Mouse (Mus musculus): ENCODE results near the gene Fbxo7. TPM values are rescaled to one million over a fixed set of nuclear protein-coding genes. Genes with fewer than 3 reads are reported as not detected.
"Not testable (repeated sequence)": the region's sequence is repeated elsewhere in the genome, so short reads cannot be mapped to it uniquely, and the experiment has no call there.

Gene Fbxo7
- polyA plus RNA-seq, 1 experiment from 2014 or later = 20.9 TPM

GRCm38 (mm10) chr10:86017781-86018180 lies 4.0 kb upstream of the Fbxo7 start:
- no peaks in the 10 kb centered on the region for H3K27me3 ChIP-seq
- WGBS = 91% methylated on average over 7 of the region's 7 CpGs
- H3K36me3 ChIP-seq = no peaks in the 10 kb centered on the region
- H3K4me2 ChIP-seq = no peak overlapping the region
- no peak overlapping the region for H3K27ac ChIP-seq (replicated peaks)
- H3K4me3 ChIP-seq = no peak overlapping the region
- H3K4me1 ChIP-seq (replicated peaks) = peaks cover 12% of the 10 kb centered on the region
- H3K9me3 ChIP-seq = no peaks in the 10 kb centered on the region
- H3K9ac ChIP-seq = no peak overlapping the region
- no peak for ATAC-seq (ENCODE audit: low FRiP score, low read depth)

DNA sequence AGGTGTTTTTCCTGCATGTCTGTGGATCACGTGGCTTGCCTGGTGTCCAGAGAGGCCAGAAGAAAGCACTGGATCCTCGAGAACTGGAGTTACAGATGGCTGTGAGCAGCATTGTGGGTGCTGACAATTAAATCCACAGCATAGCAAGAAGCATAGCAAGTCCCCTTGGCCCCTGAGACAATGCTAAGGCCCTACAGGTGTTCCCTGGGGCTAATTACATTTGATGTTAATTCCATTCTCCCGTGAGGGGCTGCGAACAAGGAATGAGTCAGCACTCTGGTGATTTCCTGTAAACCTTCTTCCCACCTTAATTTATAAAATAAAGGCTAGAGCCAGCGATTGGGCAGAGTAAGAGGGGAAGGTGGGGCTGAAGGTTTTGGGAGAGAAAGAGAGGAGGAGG lies 3.0 kb upstream of the Fbxo7 start:
- H3K27me3 ChIP-seq = no peaks in the 10 kb centered on the region
- H3K4me3 ChIP-seq = no peak overlapping the region
- no peak overlapping the region for H3K4me2 ChIP-seq
- 38% methylated on average over 5 of the region's 5 CpGs for WGBS
- no peaks in the 10 kb centered on the region for H3K36me3 ChIP-seq
- ATAC-seq (ENCODE audit: low FRiP score, low read depth) = no peak
- H3K27ac ChIP-seq (replicated peaks) = no peak overlapping the region
- no peaks in the 10 kb centered on the region for H3K9me3 ChIP-seq
- H3K9ac ChIP-seq = no peak overlapping the region
- peaks cover 14% of the 10 kb centered on the region for H3K4me1 ChIP-seq (replicated peaks)

DNA sequence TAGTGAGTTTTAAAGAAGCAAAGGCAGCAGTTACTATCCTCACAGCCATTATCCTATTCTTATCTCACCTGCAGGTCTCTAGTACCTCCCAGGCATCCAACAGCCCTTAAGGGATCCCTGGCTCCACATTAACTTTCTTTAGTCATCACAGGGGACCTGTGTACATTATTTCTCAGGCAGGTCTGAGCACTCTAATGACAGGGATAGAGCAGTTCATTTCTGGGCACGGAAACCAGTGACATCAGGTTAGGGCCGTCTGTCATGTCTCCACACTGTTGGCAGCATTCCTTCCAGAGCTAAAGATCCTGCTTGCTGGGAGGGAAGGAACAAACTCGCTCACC lies 394 bp upstream of the Fbxo7 start:
- no peaks in the 10 kb centered on the region for H3K36me3 ChIP-seq
- no peaks in the 10 kb centered on the region for H3K27me3 ChIP-seq
- 0% methylated on average over 3 of the region's 3 CpGs for WGBS
- ATAC-seq (ENCODE audit: low FRiP score, low read depth) = no peak; the same call in 1 of the 2 replicates
- H3K4me1 ChIP-seq (replicated peaks) = peaks cover 14% of the 10 kb centered on the region
- peak overlapping the region; percentile 63 for H3K4me2 ChIP-seq
- peak overlapping the region; percentile 81 for H3K4me3 ChIP-seq
- peak overlapping the region; percentile 92; the same call in 1 of the 2 replicates for H3K27ac ChIP-seq (replicated peaks)
- H3K9me3 ChIP-seq = no peaks in the 10 kb centered on the region
- H3K9ac ChIP-seq = no peak overlapping the region; the same call in 1 of the 2 replicates

- no peaks in the 10 kb centered on the region for H3K9me3 ChIP-seq
- peak overlapping the region; percentile 81 for H3K4me3 ChIP-seq
- H3K4me1 ChIP-seq (replicated peaks) = peaks cover 14% of the 10 kb centered on the region
- ATAC-seq (ENCODE audit: low FRiP score, low read depth) = 0 out of 2 replicates have a peak, but pooled peaks have one; percentile 1
- WGBS = 11% methylated on average over 6 of the region's 6 CpGs
- no peaks in the 10 kb centered on the region for H3K27me3 ChIP-seq
- H3K36me3 ChIP-seq = no peaks in the 10 kb centered on the region
- peak overlapping the region; percentile 92; the same call in 1 of the 2 replicates for H3K27ac ChIP-seq (replicated peaks)
- peak overlapping the region; percentile 77 for H3K9ac ChIP-seq
- peak overlapping the region; percentile 63 for H3K4me2 ChIP-seq
These were observed 673 bp downstream of the Fbxo7 start for GRCm38 (mm10) chr10:86022474-86022816.

DNA sequence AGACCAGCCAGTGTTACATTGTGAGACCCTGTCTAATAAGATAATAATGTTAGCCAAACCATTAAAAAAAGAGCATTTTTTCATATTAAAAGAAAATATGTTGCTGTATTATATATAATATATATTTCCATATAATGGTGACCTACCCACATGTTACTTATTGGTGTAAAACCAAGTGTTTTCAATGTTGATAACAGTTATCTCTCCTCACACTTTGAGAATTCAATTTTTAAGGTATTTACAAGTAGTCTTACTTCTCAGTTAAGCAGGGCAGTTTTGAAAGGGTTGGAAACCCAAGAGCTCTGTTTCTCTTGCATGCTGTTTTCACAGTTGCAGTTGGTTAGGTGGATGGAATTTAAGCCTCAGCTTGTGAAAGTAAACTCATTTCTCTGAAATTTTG lies 1.4 kb downstream of the Fbxo7 start:
- H3K9ac ChIP-seq = no peak overlapping the region
- peaks cover 14% of the 10 kb centered on the region for H3K4me1 ChIP-seq (replicated peaks)
- peak overlapping the region; percentile 63 for H3K4me2 ChIP-seq
- no peaks in the 10 kb centered on the region for H3K36me3 ChIP-seq
- no peak for ATAC-seq (ENCODE audit: low FRiP score, low read depth)
- no peak overlapping the region for H3K27ac ChIP-seq (replicated peaks)
- H3K4me3 ChIP-seq = peak overlapping the region; percentile 81; the same call in 1 of the 2 replicates
- no peaks in the 10 kb centered on the region for H3K27me3 ChIP-seq
- no peaks in the 10 kb centered on the region for H3K9me3 ChIP-seq

DNA sequence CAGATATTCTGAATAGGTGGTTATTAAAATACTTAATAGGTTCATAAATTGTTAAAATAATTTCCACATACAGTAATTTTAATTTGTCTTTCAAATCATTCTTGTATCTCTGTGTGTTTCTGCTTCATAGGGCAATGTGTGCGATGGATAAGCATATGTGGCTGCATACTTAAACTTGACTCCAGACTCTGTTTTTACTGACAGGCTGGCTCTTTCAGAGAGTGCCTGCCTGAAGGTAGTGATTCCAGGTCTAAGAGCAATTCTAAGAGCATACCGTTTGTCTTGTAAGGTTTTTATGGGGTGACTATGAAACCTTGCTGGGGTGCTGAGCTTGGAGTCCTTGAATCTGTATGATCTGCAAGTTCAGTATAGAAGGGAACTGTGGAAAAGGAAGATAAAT lies 4.1 kb downstream of the Fbxo7 start:
- WGBS = 93% methylated on average over 2 of the region's 2 CpGs
- no peak for ATAC-seq (ENCODE audit: low FRiP score, low read depth)

GRCm38 (mm10) chr10:86026354-86026753 lies 4.6 kb downstream of the Fbxo7 start:
- no peaks in the 10 kb centered on the region for H3K9me3 ChIP-seq
- no peak overlapping the region for H3K27ac ChIP-seq (replicated peaks)
- no peaks in the 10 kb centered on the region for H3K36me3 ChIP-seq
- H3K27me3 ChIP-seq = no peaks in the 10 kb centered on the region
- H3K4me2 ChIP-seq = no peak overlapping the region
- no peak overlapping the region for H3K4me3 ChIP-seq
- peaks cover 9% of the 10 kb centered on the region for H3K4me1 ChIP-seq (replicated peaks)
- no peak for ATAC-seq (ENCODE audit: low FRiP score, low read depth)
- no peak overlapping the region for H3K9ac ChIP-seq
- 95% methylated on average over 3 of the region's 3 CpGs for WGBS

More for the DNA sequence above, 4.1 kb downstream of the Fbxo7 start:
- H3K4me3 ChIP-seq = no peak overlapping the region
- H3K4me2 ChIP-seq = no peak overlapping the region
- no peak overlapping the region for H3K9ac ChIP-seq
- peaks cover 13% of the 10 kb centered on the region for H3K4me1 ChIP-seq (replicated peaks)
- H3K27ac ChIP-seq (replicated peaks) = no peak overlapping the region
- H3K27me3 ChIP-seq = no peaks in the 10 kb centered on the region
- no peaks in the 10 kb centered on the region for H3K9me3 ChIP-seq
- H3K36me3 ChIP-seq = no peaks in the 10 kb centered on the region

GRCm38 (mm10) chr10:86026807-86027206 lies 5.0 kb downstream of the Fbxo7 start:
- H3K36me3 ChIP-seq; H3K4me2 ChIP-seq; H3K9ac ChIP-seq; H3K4me1 ChIP-seq (replicated peaks); H3K27me3 ChIP-seq; H3K4me3 ChIP-seq; ATAC-seq (ENCODE audit: low FRiP score, low read depth); H3K9me3 ChIP-seq; H3K27ac ChIP-seq (replicated peaks): not testable (repeated sequence)
- 75% methylated on average over 1 of the region's 1 CpGs for WGBS

- Histone ChIP-seq H3K27me3 (no peaks in the 10 kb centered on the region), H3K36me3 (no peaks in the 10 kb centered on the region), H3K4me1 (replicated peaks) (no peaks in the 10 kb centered on the region), H3K4me3 (no peak overlapping the region), H3K27ac (replicated peaks) (no peak overlapping the region), H3K9me3 (no peaks in the 10 kb centered on the region), H3K9ac (no peak overlapping the region), H3K4me2 (no peak overlapping the region)
- ATAC-seq (ENCODE audit: low FRiP score, low read depth) = no peak
- WGBS = 91% methylated on average over 7 of the region's 7 CpGs
These were observed 9.0 kb downstream of the Fbxo7 start for GRCm38 (mm10) chr10:86030743-86031142.

DNA sequence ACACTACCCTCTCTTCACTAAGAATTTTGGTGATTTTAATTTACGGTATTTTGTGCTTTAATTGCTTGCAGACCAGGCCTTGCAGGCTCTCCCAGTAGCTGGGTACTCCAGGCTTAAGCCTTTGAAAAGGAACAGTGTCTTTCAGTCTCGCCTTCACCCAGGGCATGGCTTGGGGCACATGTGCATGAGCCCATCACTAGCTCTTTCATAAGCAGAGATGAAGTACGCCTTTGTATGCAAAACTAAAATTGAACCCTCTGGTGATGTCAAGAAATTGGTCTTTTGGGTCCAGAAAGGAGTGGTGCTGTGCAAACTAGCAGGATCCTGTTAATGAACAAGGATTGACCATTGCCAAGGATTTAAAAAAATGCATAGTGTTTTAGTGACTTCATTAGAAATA lies 10.7 kb downstream of the Fbxo7 start:
- no peak overlapping the region for H3K9ac ChIP-seq
- no peaks in the 10 kb centered on the region for H3K9me3 ChIP-seq
- no peak overlapping the region for H3K4me3 ChIP-seq
- H3K27ac ChIP-seq (replicated peaks) = no peak overlapping the region
- WGBS = 92% methylated on average over 3 of the region's 3 CpGs
- H3K36me3 ChIP-seq = no peaks in the 10 kb centered on the region
- no peaks in the 10 kb centered on the region for H3K4me1 ChIP-seq (replicated peaks)
- H3K27me3 ChIP-seq = no peaks in the 10 kb centered on the region
- ATAC-seq (ENCODE audit: low FRiP score, low read depth) = no peak
- H3K4me2 ChIP-seq = no peak overlapping the region

DNA sequence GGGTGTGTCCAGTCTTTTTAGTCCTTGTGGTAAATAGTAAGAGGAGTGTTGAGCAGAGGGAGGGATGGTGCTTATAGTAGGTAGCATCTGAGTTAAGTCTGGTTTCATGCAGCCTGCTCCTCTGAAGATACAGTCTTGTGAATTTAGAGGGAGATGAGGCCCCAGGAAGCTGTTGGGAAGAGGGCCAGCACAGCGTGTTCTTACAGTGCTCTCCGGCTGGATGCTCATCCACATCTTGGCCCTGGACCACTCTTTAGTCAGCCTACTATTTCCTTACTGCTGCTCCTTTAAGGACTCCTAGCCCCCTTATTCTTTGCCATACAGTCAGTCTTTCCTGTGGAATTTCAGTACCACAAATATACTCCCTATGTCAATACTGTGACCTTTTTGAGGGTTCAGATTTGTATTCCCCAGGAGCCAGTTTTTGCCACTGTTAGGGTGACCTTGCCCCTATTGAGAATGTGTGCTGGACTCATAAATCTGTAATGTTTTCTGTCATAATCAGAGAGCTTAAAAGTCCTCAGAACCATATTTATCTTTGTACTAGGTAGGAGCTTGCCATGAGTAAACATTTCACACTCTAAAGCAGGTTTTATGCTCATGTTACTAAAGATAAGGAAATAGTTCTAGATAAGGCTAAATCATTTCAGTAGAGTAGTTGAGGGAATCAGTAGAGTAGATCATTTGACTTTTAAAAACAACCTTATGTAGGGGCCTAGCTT lies 12.4 kb downstream of the Fbxo7 start:
- H3K9ac ChIP-seq = no peak overlapping the region
- 64% methylated on average over 2 of the region's 2 CpGs for WGBS
- no peak overlapping the region for H3K27ac ChIP-seq (replicated peaks)
- no peaks in the 10 kb centered on the region for H3K9me3 ChIP-seq
- H3K4me1 ChIP-seq (replicated peaks) = no peaks in the 10 kb centered on the region
- no peak for ATAC-seq (ENCODE audit: low FRiP score, low read depth)
- H3K4me3 ChIP-seq = no peak overlapping the region
- H3K27me3 ChIP-seq = no peaks in the 10 kb centered on the region
- no peak overlapping the region for H3K4me2 ChIP-seq
- no peaks in the 10 kb centered on the region for H3K36me3 ChIP-seq

DNA sequence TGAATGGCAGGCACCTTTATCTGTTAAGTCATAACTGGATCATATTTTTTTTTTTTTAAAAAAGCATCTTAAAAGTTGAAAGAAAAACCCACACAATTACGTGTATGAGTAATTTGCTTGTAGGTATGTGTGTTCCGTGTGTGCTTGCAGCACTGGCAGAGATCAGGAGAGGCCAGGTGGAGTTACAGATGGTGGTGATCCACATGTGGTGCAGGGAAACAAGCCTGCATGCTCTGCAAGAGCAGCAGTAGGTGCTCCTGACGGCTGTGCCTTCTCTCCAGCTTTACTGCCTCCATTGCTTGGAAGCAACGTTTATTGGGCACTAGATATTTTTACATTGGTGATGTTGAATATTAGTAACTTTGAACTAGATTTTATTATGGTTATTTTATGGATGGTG lies 21.9 kb downstream of the Fbxo7 start:
- H3K9ac ChIP-seq = no peak overlapping the region
- H3K36me3 ChIP-seq = peaks cover 7% of the 10 kb centered on the region; the same call in 1 of the 2 replicates
- H3K4me3 ChIP-seq = no peak overlapping the region
- WGBS = 72% methylated on average over 4 of the region's 4 CpGs
- H3K4me2 ChIP-seq = no peak overlapping the region
- ATAC-seq (ENCODE audit: low FRiP score, low read depth) = no peak
- H3K27ac ChIP-seq (replicated peaks) = no peak overlapping the region
- no peaks in the 10 kb centered on the region for H3K9me3 ChIP-seq
- no peaks in the 10 kb centered on the region for H3K4me1 ChIP-seq (replicated peaks)
- no peaks in the 10 kb centered on the region for H3K27me3 ChIP-seq

- H3K36me3 ChIP-seq = peaks cover 7% of the 10 kb centered on the region; the same call in 1 of the 2 replicates
- no peak overlapping the region for H3K4me3 ChIP-seq
- H3K4me2 ChIP-seq = no peak overlapping the region
- no peak overlapping the region for H3K9ac ChIP-seq
- H3K9me3 ChIP-seq = no peaks in the 10 kb centered on the region
- no peaks in the 10 kb centered on the region for H3K4me1 ChIP-seq (replicated peaks)
- H3K27ac ChIP-seq (replicated peaks) = no peak overlapping the region
- H3K27me3 ChIP-seq = no peaks in the 10 kb centered on the region
- ATAC-seq (ENCODE audit: low FRiP score, low read depth) = peak; percentile 19; the same call in 1 of the 2 replicates
- WGBS = 77% methylated on average over 8 of the region's 8 CpGs
These were observed 22.3 kb downstream of the Fbxo7 start for GRCm38 (mm10) chr10:86044066-86044465.
